Mouse (Mus musculus): ENCODE measurements around the gene Ttc25.
"Not testable (repeated sequence)": the region's sequence is repeated elsewhere in the genome, so short reads cannot be mapped to it uniquely, and the experiment has no call there.

The Ttc25 gene

GRCm38 (mm10) chr11:100608796-100609195 lies 63.4 kb downstream of the Ttc25 start:
- no peak for DNase-seq

DNA sequence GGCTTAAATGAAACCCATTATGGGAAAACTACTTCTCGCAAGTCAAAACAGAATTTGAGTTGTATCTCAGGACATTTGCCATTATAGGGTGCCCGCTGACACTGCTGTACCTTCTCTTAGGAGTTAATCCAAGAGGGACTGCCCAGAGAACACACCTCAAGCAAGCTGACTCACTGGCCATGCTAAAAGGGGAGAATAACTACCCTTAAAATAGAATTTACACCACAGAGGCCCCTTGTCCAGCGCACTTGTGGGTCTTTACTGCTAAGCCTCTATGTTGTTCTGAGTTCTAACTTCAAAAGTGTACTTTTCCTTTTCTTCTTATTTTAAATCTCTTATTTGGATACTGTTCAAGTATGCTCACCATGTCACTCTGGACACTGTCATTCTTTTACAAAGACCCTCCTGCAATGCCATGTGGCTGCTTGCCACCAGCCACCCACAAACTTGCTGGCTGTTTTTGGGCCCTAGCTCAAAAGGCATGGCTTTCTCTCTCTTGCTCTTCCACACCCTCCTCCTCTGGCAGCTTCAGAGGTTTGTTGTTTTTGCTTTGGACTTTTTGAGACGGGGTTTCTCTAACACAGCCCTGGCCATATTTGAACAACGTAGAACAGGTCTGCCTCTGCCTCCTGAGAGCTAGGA lies 64.1 kb downstream of the Ttc25 start:
- no peak for DNase-seq

DNA sequence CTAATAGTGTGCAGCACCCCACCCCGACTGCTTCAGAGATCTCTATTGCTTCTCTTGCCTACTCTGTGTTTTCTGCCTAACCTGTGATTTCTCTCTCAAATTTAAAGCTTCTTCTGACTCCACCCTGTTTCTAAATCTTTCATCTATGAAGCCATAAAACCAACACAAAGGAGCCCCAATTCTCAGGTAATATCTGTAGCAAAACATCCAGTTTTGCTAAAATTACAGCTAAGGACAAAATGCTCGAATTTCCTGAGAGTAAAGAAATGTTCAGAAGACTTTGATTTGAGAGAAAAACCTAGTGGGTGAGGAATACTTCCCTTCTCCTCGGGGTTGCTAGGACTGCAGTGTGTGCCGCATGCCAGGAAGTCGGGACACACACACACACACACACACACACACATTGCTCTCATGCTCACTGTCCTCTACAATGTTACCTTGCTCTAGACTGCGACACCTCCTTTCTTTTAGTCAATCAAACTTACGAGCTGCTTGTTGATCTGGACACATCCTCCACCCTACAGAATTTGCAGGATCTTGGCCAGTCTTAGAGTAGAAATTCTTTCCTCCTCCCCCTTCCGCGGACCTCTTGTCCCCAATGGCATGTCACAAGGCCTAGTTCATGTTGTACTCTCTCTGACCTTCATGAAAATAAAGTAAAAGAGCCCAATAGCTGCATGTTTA lies 64.7 kb downstream of the Ttc25 start:
- no peak for DNase-seq

GRCm38 (mm10) chr11:100611627-100612026 lies 66.2 kb downstream of the Ttc25 start:
- no peak for DNase-seq

DNA sequence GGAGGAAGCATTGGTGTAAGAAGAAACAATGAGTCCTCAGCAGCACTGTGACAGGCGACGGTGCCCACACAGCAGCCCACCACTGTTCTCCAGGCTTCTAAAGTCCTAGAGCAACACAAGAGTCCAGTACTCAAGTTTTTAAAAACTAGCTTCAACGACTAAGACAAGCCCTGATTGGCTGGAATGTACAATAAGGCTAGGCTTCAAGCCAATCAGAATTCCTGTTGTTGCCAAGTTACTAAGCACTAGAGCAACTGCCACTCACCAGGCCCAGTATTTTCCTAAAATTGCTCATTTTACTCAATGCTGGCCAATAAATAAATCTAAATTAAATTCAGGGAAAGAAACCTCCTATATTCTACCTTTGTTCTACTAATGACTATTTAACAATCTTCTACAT lies 67.8 kb downstream of the Ttc25 start:
- no peak for DNase-seq

DNA sequence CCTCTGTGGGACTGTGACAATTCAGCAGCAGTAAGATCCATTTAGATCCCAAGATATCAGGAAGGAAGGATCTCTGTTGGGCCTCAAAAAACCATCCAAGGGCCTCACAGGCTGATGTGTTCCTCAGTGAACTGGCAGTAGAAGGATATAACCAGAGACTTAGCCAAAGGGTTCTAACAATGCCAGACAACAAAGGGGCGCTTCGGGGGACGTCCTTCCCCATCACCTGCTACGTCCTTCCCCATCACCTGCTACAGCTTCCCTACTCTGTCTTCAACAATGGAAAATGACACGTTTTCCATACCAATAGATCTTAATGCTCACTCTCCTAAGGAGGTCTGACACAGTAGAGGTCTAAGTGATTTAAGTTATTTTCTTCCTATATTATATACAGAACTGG lies 70.9 kb downstream of the Ttc25 start:
- DNase-seq, result no peak

DNA sequence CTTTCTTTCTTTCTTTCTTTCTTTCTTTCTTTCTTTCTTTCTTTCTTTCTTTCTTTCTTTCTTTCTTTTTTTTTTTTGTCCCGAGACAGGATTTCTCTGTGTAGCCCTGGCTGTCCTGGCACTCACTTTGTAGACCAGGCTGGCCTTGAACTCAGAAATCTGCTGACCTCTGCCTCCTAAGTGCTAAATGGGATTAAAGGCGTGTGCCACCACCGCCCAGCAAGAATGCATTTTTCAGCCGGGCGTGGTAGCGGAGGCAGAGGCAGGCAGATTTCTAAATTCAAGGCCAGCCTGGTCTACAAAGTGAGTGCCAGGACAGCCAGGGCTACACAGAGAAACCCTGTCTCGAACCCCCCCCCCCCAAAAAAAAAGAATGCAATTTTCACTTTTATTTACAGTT lies 71.4 kb downstream of the Ttc25 start:
- not testable (repeated sequence) for DNase-seq

DNA sequence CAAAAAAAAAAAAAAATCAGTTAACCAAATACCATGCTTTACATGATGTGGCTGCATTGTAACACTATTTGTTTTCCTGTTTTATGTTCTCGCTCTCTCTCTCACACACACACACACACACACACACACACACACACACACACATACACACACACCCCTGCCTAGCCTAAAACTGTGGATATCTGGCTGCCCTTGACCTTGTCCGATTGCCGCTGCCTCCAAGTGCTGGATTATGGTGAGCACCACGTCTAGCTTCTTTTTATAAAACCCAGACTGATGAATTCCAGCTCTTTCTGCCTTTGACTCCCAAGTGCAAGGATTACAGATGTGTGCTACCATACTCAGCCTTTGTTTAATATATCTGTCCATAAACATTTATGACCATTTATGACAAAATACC lies 72.1 kb downstream of the Ttc25 start:
- DNase-seq, result no peak

GRCm38 (mm10) chr11:100618761-100619484 lies 73.5 kb downstream of the Ttc25 start, which contains the start of gene Nkiras2:
TSS of gene Nkiras2 (plus strand) at chr11:100619244.
- no peak for DNase-seq

GRCm38 (mm10) chr11:100619485-100619975 lies 74.1 kb downstream of the Ttc25 start:
- DNase-seq, result peak; percentile 97

DNA sequence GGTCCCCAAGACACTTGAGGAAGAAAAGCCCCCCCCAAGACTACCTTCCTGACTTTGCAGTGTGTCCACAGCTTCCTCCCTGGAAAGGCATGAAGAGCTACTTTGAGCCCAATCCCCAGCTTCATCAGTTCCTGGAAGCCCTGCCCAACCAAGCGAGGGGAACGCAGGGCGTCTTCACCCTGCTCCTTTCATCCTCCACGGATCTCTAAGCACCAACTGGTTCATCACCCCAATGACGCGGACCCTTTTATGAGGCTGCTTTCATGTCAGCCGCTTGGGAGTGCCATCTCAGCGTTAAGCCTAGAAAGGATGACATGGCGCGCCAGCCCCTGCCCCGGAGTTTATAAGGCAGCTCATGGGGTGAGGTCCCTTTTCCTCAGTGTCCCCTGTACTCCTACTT lies 74.6 kb downstream of the Ttc25 start, which contains the start of gene Dnajc7:
Dnajc7 (minus strand) TSS at position 187 of the 400 bp plus-strand sequence.
- DNase-seq, result no peak
